Mouse (Mus musculus) bone marrow macrophage, adult 2 months (primary cell): ENCODE data around the gene Gm1140.
"Not testable (repeated sequence)": the region's sequence is repeated elsewhere in the genome, so short reads cannot be mapped to it uniquely, and the experiment has no call there.

Experiments used
- CTCF ChIP-seq: IDR thresholded peaks from 2 replicates; pipeline ENCODE4 v1.5.1; 2012; ENCODE audit warnings: low read depth, mild to moderate bottlenecking, low read length, moderate library complexity
- POLR2A ChIP-seq: IDR thresholded peaks from 2 replicates; pipeline ENCODE4 v1.6.1; 2012; ENCODE audit warnings: mild to moderate bottlenecking, low read depth, low read length, borderline replicate concordance

DNA sequence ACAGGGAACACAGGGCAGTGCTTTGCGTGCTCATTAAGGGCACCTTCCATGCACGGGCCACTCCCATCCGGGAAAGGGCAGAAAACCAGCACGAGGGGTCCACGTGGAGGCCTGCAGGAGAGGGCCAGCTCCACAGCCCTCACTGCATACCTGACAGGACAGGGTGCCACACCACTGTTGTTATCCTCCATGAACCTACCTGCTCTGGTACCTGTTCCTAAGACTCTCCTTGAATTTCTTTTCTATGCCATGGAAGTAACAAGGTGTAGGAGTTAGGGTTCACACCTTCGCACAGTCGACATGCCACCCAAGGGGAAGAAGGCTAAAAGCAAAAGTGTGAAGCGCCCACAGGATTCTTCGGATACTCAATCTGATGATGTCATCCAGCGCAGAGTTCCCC lies 2.0 kb upstream of the Gm1140 start, which contains the start of gene Gm14692:
- not testable (repeated sequence) for TF ChIP-seq POLR2A, CTCF
